Mouse (Mus musculus): Measurements from ENCODE around the gene Hoxb6. TPM values are rescaled to one million over a fixed set of nuclear protein-coding genes. Genes with fewer than 3 reads are reported as not detected.
A peak's percentile ranks its signal among the peaks of the same experiment; 100 is the strongest.

The Hoxb6 gene
- polyA plus RNA-seq, 1 experiment from 2014 or later: 8.3 TPM

GRCm38 (mm10) chr11:96289293-96289692, 3.0 kb upstream of the Hoxb6 start:
- 35% methylated on average over 21 of the region's 21 CpGs for WGBS
- no peak for ATAC-seq (ENCODE audit: insufficient read depth, low FRiP score)
- no peak overlapping the region for H3K27ac ChIP-seq (ENCODE audit: low read length)
- H3K4me2 ChIP-seq (ENCODE audit: low read depth, low read length): no peak overlapping the region
- H3K9me3 ChIP-seq (replicated peaks; ENCODE audit: control insufficient read depth, low read length): no peaks in the 10 kb centered on the region
- no peak overlapping the region for H3K4me3 ChIP-seq (replicated peaks; ENCODE audit: low read length)
- no peaks in the 10 kb centered on the region for H3K4me1 ChIP-seq (ENCODE audit: control insufficient read depth, insufficient read depth, low read length)
- H3K9ac ChIP-seq (ENCODE audit: low read length): no peak overlapping the region
- H3K27me3 ChIP-seq (ENCODE audit: control insufficient read depth, insufficient read depth, low read length): peaks cover 56% of the 10 kb centered on the region
- no peaks in the 10 kb centered on the region for H3K36me3 ChIP-seq (ENCODE audit: control insufficient read depth, insufficient read depth, low read length)

- no peaks in the 10 kb centered on the region for H3K9me3 ChIP-seq (replicated peaks; ENCODE audit: control insufficient read depth, low read length)
- no peak overlapping the region for H3K27ac ChIP-seq (ENCODE audit: low read length)
- H3K4me1 ChIP-seq (ENCODE audit: control insufficient read depth, insufficient read depth, low read length): no peaks in the 10 kb centered on the region
- no peaks in the 10 kb centered on the region for H3K36me3 ChIP-seq (ENCODE audit: control insufficient read depth, insufficient read depth, low read length)
- WGBS: 35% methylated on average over 6 of the region's 6 CpGs
- H3K27me3 ChIP-seq (ENCODE audit: control insufficient read depth, insufficient read depth, low read length): peaks cover 61% of the 10 kb centered on the region
- H3K4me3 ChIP-seq (replicated peaks; ENCODE audit: low read length): no peak overlapping the region
- ATAC-seq (ENCODE audit: insufficient read depth, low FRiP score): no peak
- H3K4me2 ChIP-seq (ENCODE audit: low read depth, low read length): no peak overlapping the region
- H3K9ac ChIP-seq (ENCODE audit: low read length): no peak overlapping the region
Measured at GRCm38 (mm10) chr11:96289837-96290236, 2.4 kb upstream of the Hoxb6 start.

GRCm38 (mm10) chr11:96290705-96291355, 1.4 kb upstream of the Hoxb6 start:
- Histone ChIP-seq H3K9me3 (replicated peaks; ENCODE audit: control insufficient read depth, low read length) (no peaks in the 10 kb centered on the region), H3K4me3 (replicated peaks; ENCODE audit: low read length) (no peak overlapping the region), H3K4me1 (ENCODE audit: control insufficient read depth, insufficient read depth, low read length) (peaks cover 6% of the 10 kb centered on the region; the same call in 1 of the 2 replicates), H3K27me3 (ENCODE audit: control insufficient read depth, insufficient read depth, low read length) (peaks cover 63% of the 10 kb centered on the region), H3K27ac (ENCODE audit: low read length) (no peak overlapping the region), H3K9ac (ENCODE audit: low read length) (no peak overlapping the region), H3K4me2 (ENCODE audit: low read depth, low read length) (no peak overlapping the region), H3K36me3 (ENCODE audit: control insufficient read depth, insufficient read depth, low read length) (no peaks in the 10 kb centered on the region)
- WGBS: 29% methylated on average over 17 of the region's 17 CpGs
- no peak for ATAC-seq (ENCODE audit: insufficient read depth, low FRiP score)

GRCm38 (mm10) chr11:96292565-96293301, 457 bp downstream of the Hoxb6 start:
- no peak for ATAC-seq (ENCODE audit: insufficient read depth, low FRiP score)
- peak overlapping the region; percentile 49 for H3K9ac ChIP-seq (ENCODE audit: low read length)

GRCm38 (mm10) chr11:96293302-96293921, 1.1 kb downstream of the Hoxb6 start:
- Histone ChIP-seq H3K27me3 (ENCODE audit: control insufficient read depth, insufficient read depth, low read length) (peaks cover 78% of the 10 kb centered on the region), H3K36me3 (ENCODE audit: control insufficient read depth, insufficient read depth, low read length) (no peaks in the 10 kb centered on the region), H3K4me2 (ENCODE audit: low read depth, low read length) (peak overlapping the region; percentile 50), H3K4me1 (ENCODE audit: control insufficient read depth, insufficient read depth, low read length) (peaks cover 14% of the 10 kb centered on the region), H3K27ac (ENCODE audit: low read length) (peak overlapping the region; percentile 88), H3K9me3 (replicated peaks; ENCODE audit: control insufficient read depth, low read length) (no peaks in the 10 kb centered on the region), H3K9ac (ENCODE audit: low read length) (peak overlapping the region; percentile 49), H3K4me3 (replicated peaks; ENCODE audit: low read length) (peak overlapping the region; percentile 44)
- WGBS: 16% methylated on average over 22 of the region's 22 CpGs
- ATAC-seq (ENCODE audit: insufficient read depth, low FRiP score): no peak

More at GRCm38 (mm10) chr11:96292565-96293301, 457 bp downstream of the Hoxb6 start:
- Histone ChIP-seq H3K27me3 (ENCODE audit: control insufficient read depth, insufficient read depth, low read length) (peaks cover 78% of the 10 kb centered on the region), H3K4me1 (ENCODE audit: control insufficient read depth, insufficient read depth, low read length) (peaks cover 11% of the 10 kb centered on the region), H3K4me2 (ENCODE audit: low read depth, low read length) (peak overlapping the region; percentile 50), H3K27ac (ENCODE audit: low read length) (peak overlapping the region; percentile 88), H3K9me3 (replicated peaks; ENCODE audit: control insufficient read depth, low read length) (no peaks in the 10 kb centered on the region), H3K36me3 (ENCODE audit: control insufficient read depth, insufficient read depth, low read length) (no peaks in the 10 kb centered on the region), H3K4me3 (replicated peaks; ENCODE audit: low read length) (peak overlapping the region; percentile 44)
- WGBS: 15% methylated on average over 12 of the region's 12 CpGs

- Histone ChIP-seq H3K27me3 (ENCODE audit: control insufficient read depth, insufficient read depth, low read length) (peaks cover 79% of the 10 kb centered on the region), H3K4me1 (ENCODE audit: control insufficient read depth, insufficient read depth, low read length) (peaks cover 16% of the 10 kb centered on the region), H3K27ac (ENCODE audit: low read length) (peak overlapping the region; percentile 55; the same call in 1 of the 2 replicates), H3K9ac (ENCODE audit: low read length) (peak overlapping the region; percentile 60), H3K4me2 (ENCODE audit: low read depth, low read length) (peak overlapping the region; percentile 50), H3K4me3 (replicated peaks; ENCODE audit: low read length) (peak overlapping the region; percentile 44), H3K9me3 (replicated peaks; ENCODE audit: control insufficient read depth, low read length) (no peaks in the 10 kb centered on the region), H3K36me3 (ENCODE audit: control insufficient read depth, insufficient read depth, low read length) (no peaks in the 10 kb centered on the region)
- no peak for ATAC-seq (ENCODE audit: insufficient read depth, low FRiP score)
- 2% methylated on average over 32 of the region's 32 CpGs for WGBS
Measured at GRCm38 (mm10) chr11:96294245-96295091, 2.2 kb downstream of the Hoxb6 start.

- no peaks in the 10 kb centered on the region for H3K9me3 ChIP-seq (replicated peaks; ENCODE audit: control insufficient read depth, low read length)
- peak overlapping the region; percentile 44 for H3K4me3 ChIP-seq (replicated peaks; ENCODE audit: low read length)
- peaks cover 21% of the 10 kb centered on the region for H3K4me1 ChIP-seq (ENCODE audit: control insufficient read depth, insufficient read depth, low read length)
- no peaks in the 10 kb centered on the region for H3K36me3 ChIP-seq (ENCODE audit: control insufficient read depth, insufficient read depth, low read length)
- H3K4me2 ChIP-seq (ENCODE audit: low read depth, low read length): peak overlapping the region; percentile 50
- no peak for ATAC-seq (ENCODE audit: insufficient read depth, low FRiP score)
- H3K9ac ChIP-seq (ENCODE audit: low read length): peak overlapping the region; percentile 60
- H3K27ac ChIP-seq (ENCODE audit: low read length): 0 out of 2 replicates have a peak overlapping the region, but pooled peaks have one; percentile 14
- WGBS: 2% methylated on average over 30 of the region's 30 CpGs
- H3K27me3 ChIP-seq (ENCODE audit: control insufficient read depth, insufficient read depth, low read length): peaks cover 81% of the 10 kb centered on the region
Measured at GRCm38 (mm10) chr11:96295092-96295835, 3.0 kb downstream of the Hoxb6 start.

GRCm38 (mm10) chr11:96296997-96297396, 4.7 kb downstream of the Hoxb6 start:
- WGBS: 30% methylated on average over 2 of the region's 2 CpGs
- Histone ChIP-seq H3K27me3 (ENCODE audit: control insufficient read depth, insufficient read depth, low read length) (peaks cover 73% of the 10 kb centered on the region), H3K27ac (ENCODE audit: low read length) (0 out of 2 replicates have a peak overlapping the region, but pooled peaks have one; percentile 14), H3K9ac (ENCODE audit: low read length) (peak overlapping the region; percentile 8; the same call in 1 of the 2 replicates), H3K4me2 (ENCODE audit: low read depth, low read length) (peak overlapping the region; percentile 50; the same call in 1 of the 2 replicates), H3K9me3 (replicated peaks; ENCODE audit: control insufficient read depth, low read length) (no peaks in the 10 kb centered on the region), H3K4me1 (ENCODE audit: control insufficient read depth, insufficient read depth, low read length) (peaks cover 26% of the 10 kb centered on the region), H3K4me3 (replicated peaks; ENCODE audit: low read length) (no peak overlapping the region), H3K36me3 (ENCODE audit: control insufficient read depth, insufficient read depth, low read length) (no peaks in the 10 kb centered on the region)
- no peak for ATAC-seq (ENCODE audit: insufficient read depth, low FRiP score)

All from stomach, embryonic 16.5 days (tissue).